Mouse (Mus musculus) MEL (cell line): ENCODE data around the gene Slc15a2.

ENCODE experiments used
- CTCF ChIP-seq, 3 experiments: IDR thresholded peaks in 2 of 3; conservative IDR thresholded peaks in 1 of 3; 2 replicates each; pipeline ENCODE4 v1.5.1; 2011 to 2012; ENCODE audit warnings: low read length in 3 of 3, low read depth in 2 of 3, mild to moderate bottlenecking in 2 of 3, improper control_type of control experiment in 1 of 3, inconsistent platforms in 1 of 3, mixed read lengths in 1 of 3, moderate library complexity in 1 of 3; ENCODE audit not compliant: control insufficient read depth in 1 of 3, insufficient read depth in 1 of 3, poor library complexity in 1 of 3, severe bottlenecking in 1 of 3
- E2F4 ChIP-seq: IDR thresholded peaks from 2 replicates; pipeline ENCODE4 v1.6.1; 2011; ENCODE audit warnings: low read depth, low read length, improper control_type of control experiment, borderline replicate concordance
- ELF1 ChIP-seq: IDR thresholded peaks from 2 replicates; pipeline ENCODE4 v1.6.1; 2014; ENCODE audit warnings: low read depth, mild to moderate bottlenecking, inconsistent platforms, low read length, improper control_type of control experiment, moderate library complexity
- EP300 ChIP-seq, 2 experiments: IDR thresholded peaks; 2 replicates each; pipeline ENCODE4 v1.6.1; 2011; ENCODE audit warnings: improper control_type of control experiment in 2 of 2, low read length in 2 of 2, low read depth in 1 of 2, mild to moderate bottlenecking in 1 of 2
- GATA1 ChIP-seq: IDR thresholded peaks from 2 replicates; pipeline ENCODE4 v1.6.1; 2011; ENCODE audit warnings: low read depth, low read length, improper control_type of control experiment
- HCFC1 ChIP-seq: IDR thresholded peaks from 2 replicates; pipeline ENCODE4 v1.6.1; 2012; ENCODE audit warnings: low read depth, mild to moderate bottlenecking, inconsistent platforms, low read length, improper control_type of control experiment, moderate library complexity
- JUND ChIP-seq: IDR thresholded peaks from 2 replicates; pipeline ENCODE4 v1.6.1; 2011; ENCODE audit warnings: low read depth, mild to moderate bottlenecking, improper control_type of control experiment, low read length
- NELFE ChIP-seq: IDR thresholded peaks from 2 replicates; pipeline ENCODE4 v1.6.1; 2011; ENCODE audit warnings: low read depth, low read length, improper control_type of control experiment
- POLR2A ChIP-seq, 2 experiments: IDR thresholded peaks; 2 replicates each; pipeline ENCODE4 v1.6.1; 2011 to 2012; ENCODE audit warnings: low read length in 2 of 2, mild to moderate bottlenecking in 2 of 2, control low read depth in 1 of 2, improper control_type of control experiment in 1 of 2, low read depth in 1 of 2, moderate library complexity in 1 of 2; ENCODE audit not compliant: control insufficient read depth in 1 of 2, insufficient read depth in 1 of 2, poor library complexity in 1 of 2
- USF2 ChIP-seq, 2 experiments: IDR thresholded peaks; 2 replicates each; pipeline ENCODE4 v1.6.1; 2011 to 2012; ENCODE audit warnings: improper control_type of control experiment in 2 of 2, low read length in 2 of 2, borderline replicate concordance in 1 of 2, inconsistent platforms in 1 of 2, low read depth in 1 of 2, mild to moderate bottlenecking in 1 of 2; ENCODE audit not compliant: insufficient read depth in 1 of 2
- ZNF384 ChIP-seq: IDR thresholded peaks from 2 replicates; pipeline ENCODE4 v1.6.1; 2012; ENCODE audit warnings: low read depth, mild to moderate bottlenecking, inconsistent platforms, low read length, improper control_type of control experiment

DNA sequence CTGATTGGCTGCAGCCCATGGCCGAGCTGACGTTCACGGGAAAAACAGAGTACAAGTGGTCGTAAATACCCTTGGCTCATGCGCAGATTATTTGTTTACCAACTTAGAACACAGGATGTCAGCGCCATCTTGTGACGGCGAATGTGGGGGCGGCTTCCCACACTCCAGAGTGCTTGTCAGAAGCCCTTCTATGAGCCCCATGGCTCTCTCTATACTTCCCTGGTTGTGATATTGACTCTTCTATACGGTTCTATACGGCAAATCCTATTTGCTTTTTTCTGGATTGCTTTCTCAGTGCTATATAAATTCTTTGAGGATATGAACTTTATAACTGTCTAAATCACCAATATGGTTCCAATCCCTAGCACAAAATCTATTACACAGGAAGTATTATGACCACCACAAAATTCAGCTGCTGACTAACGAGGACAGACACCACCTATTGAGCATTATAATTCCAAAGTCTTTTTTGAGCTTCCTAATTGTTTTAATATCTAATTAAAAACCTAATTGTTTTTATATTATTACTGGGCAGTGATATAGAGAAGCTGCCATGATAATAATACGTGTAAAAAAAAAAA lies 14.5 kb downstream of the Slc15a2 start:
- TF ChIP-seq POLR2A (IDR thresholded peaks at IDR 0.05; ENCODE audit: control insufficient read depth in 1 of 2, insufficient read depth in 1 of 2, low read depth in 1 of 2, low read length in 2 of 2, poor library complexity in 1 of 2) (no peak), ZNF384 (no peak), GATA1 (no peak), EP300 (IDR thresholded peaks at IDR 0.05; ENCODE audit: low read depth in 1 of 2, low read length in 2 of 2) (no peak), E2F4 (no peak), USF2 (IDR thresholded peaks at IDR 0.05; ENCODE audit: borderline replicate concordance in 1 of 2, insufficient read depth in 1 of 2, low read depth in 1 of 2, low read length in 2 of 2) (no peak), CTCF (IDR thresholded peaks at IDR 0.05 in 2 of 3, conservative IDR thresholded peaks at IDR 0.05 in 1 of 3; ENCODE audit: control insufficient read depth in 1 of 3, insufficient read depth in 1 of 3, low read depth in 2 of 3, low read length in 3 of 3, poor library complexity in 1 of 3, severe bottlenecking in 1 of 3) (no peak), JUND (no peak), NELFE (no peak), ELF1 (no peak), HCFC1 (no peak)
